Mouse (Mus musculus): Measurements from ENCODE around the gene Zscan21. TPM values are rescaled to one million over a fixed set of nuclear protein-coding genes. Genes with fewer than 3 reads are reported as not detected.
A peak's percentile ranks its signal among the peaks of the same experiment; 100 is the strongest.

Zscan21 gene
- polyA plus RNA-seq, 1 experiment = 9.2 TPM

- no peak for DNase-seq (ENCODE audit: low read depth)
Observed at GRCm38 (mm10) chr5:138118041-138118440, 1.3 kb downstream of the Zscan21 start.

DNA sequence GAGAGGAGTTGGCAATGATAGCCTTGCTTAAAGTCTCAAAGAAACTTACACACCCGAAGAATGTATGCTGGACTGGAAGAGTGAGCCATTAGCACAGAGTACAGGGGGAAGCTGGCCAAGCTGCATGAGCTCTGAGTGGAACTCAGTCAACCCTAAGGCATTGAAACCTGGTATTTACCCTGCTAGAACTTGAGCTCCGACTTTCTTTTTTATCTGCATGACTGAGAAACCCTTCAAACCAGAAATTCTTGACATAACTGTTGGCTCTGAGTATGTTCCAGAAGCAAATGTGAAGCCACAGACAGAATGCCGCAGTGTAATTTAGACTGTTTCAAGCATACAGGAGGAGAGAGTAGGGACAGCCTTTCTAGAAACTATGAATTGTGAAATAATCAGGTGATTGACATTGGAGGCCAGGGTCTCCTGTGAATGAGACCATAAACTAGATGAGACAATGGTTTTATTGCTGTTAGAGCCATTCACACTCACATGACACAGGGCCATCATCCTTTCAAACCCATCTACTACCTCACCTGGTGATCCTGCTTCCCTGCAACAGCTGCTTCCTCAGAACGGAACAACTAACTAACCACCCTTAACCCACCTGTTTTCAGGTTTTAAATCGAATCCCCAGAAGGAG is 15.8 kb downstream of the Zscan21 start:
- no peak for DNase-seq (ENCODE audit: low read depth)

DNA sequence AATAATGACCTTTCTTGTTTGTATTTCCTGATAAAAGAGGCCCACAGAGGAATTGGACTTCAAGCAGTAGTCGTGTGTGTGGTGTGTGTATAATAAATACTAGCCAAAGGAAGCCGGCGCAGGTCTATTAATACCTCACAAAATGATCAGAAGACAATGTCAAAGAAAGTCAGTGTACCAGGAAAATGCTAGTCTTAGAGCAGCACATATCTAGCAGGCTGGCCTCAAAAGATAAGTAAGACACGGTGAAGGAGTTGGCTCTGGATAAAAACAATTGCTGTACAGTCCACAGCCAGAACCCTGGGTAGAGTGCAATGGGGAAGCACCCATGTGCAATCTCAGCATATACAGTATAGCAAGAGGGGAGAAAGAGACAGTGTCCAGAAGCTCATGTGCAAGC is 20.6 kb downstream of the Zscan21 start:
- no peak for DNase-seq (ENCODE audit: low read depth)

DNA sequence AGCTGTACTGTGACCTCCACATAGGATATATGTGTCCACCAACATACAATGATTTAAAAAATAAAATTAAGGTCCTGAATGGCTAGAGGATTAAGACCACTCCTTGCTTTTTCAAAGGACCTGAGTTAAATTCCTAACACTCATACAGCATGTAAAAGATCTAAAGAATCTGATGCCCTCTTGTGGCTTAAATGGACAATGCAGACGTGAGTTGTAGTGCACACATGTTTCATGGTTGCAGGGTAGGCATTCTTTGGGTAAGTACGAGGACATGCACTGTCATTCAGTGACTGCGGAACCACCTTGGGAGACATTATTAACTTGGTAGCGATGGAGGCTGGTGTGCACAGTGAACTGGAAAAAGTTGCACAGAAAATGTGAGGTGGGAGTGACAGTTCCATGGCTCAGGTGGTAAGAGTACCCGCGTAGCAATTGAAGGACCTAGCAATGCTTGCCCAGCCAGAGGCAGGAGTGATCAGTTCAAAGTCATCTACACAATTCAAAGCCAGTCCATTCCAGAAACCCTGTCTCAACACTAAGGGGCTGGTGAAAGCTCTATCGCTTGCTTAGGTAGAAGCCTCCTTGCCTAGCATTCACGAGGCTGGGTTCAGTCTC is 21.3 kb downstream of the Zscan21 start:
- DNase-seq (ENCODE audit: low read depth) = no peak

DNA sequence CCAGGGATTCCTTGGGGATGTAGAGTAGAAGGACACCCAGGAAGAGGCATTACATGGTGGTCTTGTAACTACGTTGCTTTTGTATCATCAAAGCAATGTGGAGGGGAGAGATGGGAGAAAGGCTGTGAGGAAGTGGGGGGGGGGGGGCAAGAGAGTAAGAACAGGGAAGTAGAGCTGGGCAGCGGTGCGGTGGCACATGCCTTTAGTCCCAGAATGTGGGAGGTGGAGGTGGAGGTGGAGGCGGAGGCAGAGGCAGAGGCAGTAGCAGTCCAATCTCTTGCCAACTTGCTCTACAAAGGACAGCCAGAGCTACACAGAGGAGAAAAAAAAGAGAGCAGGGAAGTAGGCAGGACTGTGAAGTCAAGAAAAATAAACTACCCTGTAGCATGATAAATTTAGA is 21.9 kb downstream of the Zscan21 start:
- no peak for DNase-seq (ENCODE audit: low read depth)

DNA sequence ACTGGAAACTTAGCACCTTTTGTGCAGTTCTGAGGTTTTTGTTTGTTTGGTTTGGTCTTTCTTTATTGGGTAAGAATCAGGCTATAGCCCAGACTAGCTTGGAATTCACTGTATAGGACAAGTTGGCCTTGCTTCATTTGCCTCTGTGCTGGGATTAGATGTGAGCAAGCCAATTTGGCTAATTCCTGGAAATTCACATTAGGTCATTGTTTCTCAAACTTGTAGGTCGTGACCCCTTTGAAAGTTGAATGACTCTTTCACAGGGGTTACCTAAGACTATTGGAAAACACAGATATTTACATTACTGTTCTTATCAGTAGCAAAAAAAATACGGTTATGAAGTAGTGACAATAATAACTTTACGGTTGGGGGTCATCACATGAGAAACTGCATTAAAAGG is 37.7 kb downstream of the Zscan21 start:
- no peak for DNase-seq (ENCODE audit: low read depth)

DNA sequence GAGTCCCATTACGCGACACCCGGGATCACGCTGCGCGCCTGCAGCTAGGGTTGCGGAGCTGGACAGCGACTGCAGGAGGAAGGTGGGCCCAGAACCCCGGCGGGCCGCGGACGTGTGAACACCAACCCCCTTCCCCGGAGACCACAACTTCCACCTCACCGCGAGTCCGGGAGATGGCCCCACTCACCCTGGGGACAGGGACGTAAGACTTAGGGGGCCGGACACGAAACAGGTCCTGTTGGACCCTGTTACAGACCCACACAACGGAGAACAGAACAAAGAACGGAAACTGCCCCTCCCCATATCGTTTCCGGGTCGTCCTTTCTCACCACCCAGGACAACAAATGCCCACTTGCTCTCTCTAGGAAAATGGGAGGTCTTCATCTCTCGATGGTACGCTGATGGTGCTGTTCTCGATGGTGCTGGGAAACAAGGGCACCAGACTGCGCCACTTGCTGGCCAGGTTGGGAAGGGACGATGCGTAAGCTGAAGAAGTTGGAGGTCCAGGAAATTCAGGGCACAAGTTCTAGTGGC is 38.8 kb downstream of the Zscan21 start, which contains the start of gene Zfp113:
TSS of gene Zfp113 (minus strand) at position 302 of the 534 bp plus-strand sequence.
- DNase-seq (ENCODE audit: low read depth) = peak; percentile 88

- DNase-seq (ENCODE audit: low read depth) = no peak
Observed at GRCm38 (mm10) chr5:138160224-138160762, 43.6 kb downstream of the Zscan21 start.

GRCm38 (mm10) chr5:138160842-138161665 is 44.4 kb downstream of the Zscan21 start, which contains the start of gene Cops6:
Gene Cops6 (plus strand): TSS chr5:138161071.
- DNase-seq (ENCODE audit: low read depth) = no peak

DNA sequence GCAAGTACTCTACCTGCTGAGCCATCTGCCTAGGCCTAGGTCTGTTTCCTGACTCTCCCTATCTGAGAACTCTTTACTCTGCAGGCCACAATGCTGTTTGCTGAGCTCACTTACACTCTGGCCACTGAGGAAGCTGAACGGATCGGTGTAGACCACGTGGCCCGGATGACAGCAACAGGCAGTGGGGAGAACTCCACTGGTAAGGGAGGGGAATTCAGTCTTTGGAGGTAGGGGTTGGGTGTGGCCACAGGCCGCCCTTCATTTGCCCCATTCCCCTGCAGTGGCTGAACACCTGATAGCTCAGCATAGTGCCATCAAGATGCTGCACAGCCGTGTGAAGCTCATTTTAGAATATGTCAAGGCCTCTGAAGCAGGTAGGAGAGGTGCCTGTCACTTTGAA is 46.3 kb downstream of the Zscan21 start:
- no peak for DNase-seq (ENCODE audit: low read depth)

GRCm38 (mm10) chr5:138163610-138164009 is 46.9 kb downstream of the Zscan21 start:
- no peak for DNase-seq (ENCODE audit: low read depth)

DNA sequence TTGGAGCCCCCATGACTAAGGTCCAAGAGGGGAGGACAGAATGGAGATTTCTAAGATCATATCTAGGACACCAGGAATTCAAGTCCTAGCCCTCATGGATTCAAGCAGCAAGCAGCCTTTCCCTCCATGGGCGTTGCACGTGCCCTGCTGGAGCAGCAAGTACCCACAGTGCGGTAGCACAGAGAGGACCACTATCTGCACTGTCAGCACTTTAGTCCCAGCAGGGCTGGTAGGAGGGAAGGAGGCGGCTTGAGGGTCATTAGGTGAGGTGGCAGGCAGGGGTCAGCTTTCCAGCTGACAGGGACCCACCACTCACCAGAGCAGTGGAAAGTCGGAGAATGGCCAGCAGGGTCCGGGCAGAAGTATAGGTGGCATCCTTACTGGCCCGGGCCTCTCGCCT is 48.9 kb downstream of the Zscan21 start:
- no peak for DNase-seq (ENCODE audit: low read depth)

DNA sequence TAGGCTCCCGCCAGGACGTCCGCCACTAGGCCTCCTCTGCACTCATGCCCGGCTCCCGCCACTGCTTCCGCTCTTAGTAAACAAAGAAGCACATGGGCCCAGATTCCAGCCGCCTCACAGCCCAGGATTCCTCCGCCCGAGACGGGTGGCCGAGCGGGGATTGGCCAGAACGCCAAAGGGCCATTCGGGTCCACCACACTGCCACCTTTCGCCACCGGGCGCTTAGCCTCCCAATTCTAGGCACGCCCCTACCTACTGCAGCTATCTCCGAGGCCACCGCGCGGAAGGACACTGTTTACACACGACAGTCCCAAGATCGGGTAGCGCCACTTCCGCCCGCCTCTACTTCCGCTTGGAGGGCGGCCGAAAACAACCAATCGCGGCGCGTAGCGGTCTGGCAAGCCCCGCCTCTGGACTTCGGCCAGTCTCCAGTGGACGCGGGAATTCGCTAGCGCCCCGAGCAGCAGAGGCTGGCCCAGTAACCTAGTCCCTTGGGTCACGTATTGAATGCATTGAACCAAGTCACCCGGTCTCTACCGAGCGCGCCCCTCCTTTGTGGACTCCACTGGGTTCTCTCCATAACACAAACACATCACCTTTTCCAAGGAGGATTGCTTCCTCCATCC is 54.3 kb downstream of the Zscan21 start:
- no peak for DNase-seq (ENCODE audit: low read depth)

- DNase-seq (ENCODE audit: low read depth) = no peak
Observed at GRCm38 (mm10) chr5:138171695-138172491, 55.2 kb downstream of the Zscan21 start, which contains the start of the genes Ap4m1 and Mcm7. Gene Ap4m1 (plus strand): TSS chr5:138172002. Gene Mcm7 (minus strand): TSS chr5:138172422.

DNA sequence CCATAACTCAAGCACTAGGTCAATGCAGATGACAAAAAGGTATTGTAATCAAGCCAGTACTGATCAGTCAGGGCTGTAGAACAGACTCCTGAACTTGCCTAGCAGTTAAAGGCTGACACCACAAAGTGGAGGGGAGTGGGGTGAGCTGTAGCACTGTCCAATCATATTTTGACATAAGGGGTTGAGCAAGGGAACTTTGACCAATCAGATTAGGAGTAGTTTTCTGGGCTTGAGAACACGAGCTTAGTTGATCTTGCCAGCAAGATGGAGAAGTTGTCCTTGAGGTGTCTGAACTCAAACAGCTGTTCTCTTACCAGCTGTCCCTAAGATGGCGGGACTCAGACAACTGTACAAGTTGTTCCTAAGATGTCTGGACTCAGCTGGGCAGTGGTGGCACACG is 56.5 kb downstream of the Zscan21 start:
- no peak for DNase-seq (ENCODE audit: low read depth)

Other genes with a start within 250 kb of the Zscan21 start
- gene Pilrb2, start 245.1 kb upstream of the Zscan21 start, polyA plus RNA-seq (2012; rRNA removed) = 3.4 and 4.3 TPM in 2 replicates
- 0.04 and 0.05 TPM in 2 replicates for gene Cyp3a13, start 195.3 kb upstream of the Zscan21 start, polyA plus RNA-seq (2012; rRNA removed)
- 0.04 and 0.05 TPM in 2 replicates for gene Gjc3, start 153.8 kb upstream of the Zscan21 start, polyA plus RNA-seq (2012; rRNA removed)
- gene Azgp1, start 135.4 kb upstream of the Zscan21 start, polyA plus RNA-seq (2012; rRNA removed) = 2.0 and 3.7 TPM in 2 replicates
- gene Smok3a, start 95.6 kb upstream of the Zscan21 start, polyA plus RNA-seq (2012; rRNA removed) = not detected in 2 replicates
- 0.08 TPM in 1 of 2 replicates, not detected in the other for gene Smok3b, start 95.5 kb upstream of the Zscan21 start, polyA plus RNA-seq (2012; rRNA removed)
- gene Smok3c, start 63.7 kb upstream of the Zscan21 start, polyA plus RNA-seq (2012; rRNA removed) = not detected in 2 replicates
- 6.3 and 8.7 TPM in 2 replicates for gene Zkscan1, start 31.8 kb upstream of the Zscan21 start, polyA plus RNA-seq (2012; rRNA removed)
- gene Zfp113, start 38.8 kb downstream of the Zscan21 start, polyA plus RNA-seq (2012; rRNA removed) = 2.6 and 2.7 TPM in 2 replicates
- 107 and 138 TPM in 2 replicates for gene Cops6, start 44.2 kb downstream of the Zscan21 start, polyA plus RNA-seq (2012; rRNA removed)
- 30.9 and 49.3 TPM in 2 replicates for gene Ap4m1, start 55.1 kb downstream of the Zscan21 start, polyA plus RNA-seq (2012; rRNA removed)
- 20.9 and 24.1 TPM in 2 replicates for gene Mcm7, start 55.5 kb downstream of the Zscan21 start, polyA plus RNA-seq (2012; rRNA removed)
- 50.6 and 54.9 TPM in 2 replicates for gene Taf6, start 70.5 kb downstream of the Zscan21 start, polyA plus RNA-seq (2012; rRNA removed)
- 5.0 and 7.1 TPM in 2 replicates for gene Cnpy4, start 70.6 kb downstream of the Zscan21 start, polyA plus RNA-seq (2012; rRNA removed)
- gene Mblac1, start 77.4 kb downstream of the Zscan21 start, polyA plus RNA-seq (2012; rRNA removed) = 7.8 and 8.5 TPM in 2 replicates
- gene Nxpe5, start 109.0 kb downstream of the Zscan21 start, polyA plus RNA-seq (2012; rRNA removed) = 18.5 and 23.8 TPM in 2 replicates
- gene Lamtor4, start 138.6 kb downstream of the Zscan21 start, polyA plus RNA-seq (2012; rRNA removed) = 364 and 368 TPM in 2 replicates
- 74.6 and 89.5 TPM in 2 replicates for gene BC037034, start 147.1 kb downstream of the Zscan21 start, polyA plus RNA-seq (2012; rRNA removed)
- 29.7 and 43.1 TPM in 2 replicates for gene Gal3st4, start 155.9 kb downstream of the Zscan21 start, polyA plus RNA-seq (2012; rRNA removed)
- 0.16 and 0.48 TPM in 2 replicates for gene Gm43720, start 163.1 kb downstream of the Zscan21 start, polyA plus RNA-seq (2012; rRNA removed)
- 11.8 and 13.4 TPM in 2 replicates for gene Gpc2, start 163.1 kb downstream of the Zscan21 start, polyA plus RNA-seq (2012; rRNA removed)
- 3.3 and 5.1 TPM in 2 replicates for gene Stag3, start 163.3 kb downstream of the Zscan21 start, polyA plus RNA-seq (2012; rRNA removed)
- 0.23 and 0.46 TPM in 2 replicates for gene Pvrig, start 225.1 kb downstream of the Zscan21 start, polyA plus RNA-seq (2012; rRNA removed)